Mouse (Mus musculus) MEL (cell line): ENCODE data around the gene Rfxank. TPM values are rescaled to one million over a fixed set of nuclear protein-coding genes. Genes with fewer than 3 reads are reported as not detected.

ENCODE experiments used
- DNase-seq: peaks from one replicate; pipeline ENCODE4 v3.0.0; 2011; ENCODE audit warnings: low read depth, low spot score
- H3K27ac ChIP-seq: 2 replicates; pipeline ENCODE4 v1.5.1; 2012; ENCODE audit warnings: low read depth, mild to moderate bottlenecking, control low read depth, low read length, moderate library complexity; ENCODE audit not compliant: control insufficient read depth
- H3K27me3 ChIP-seq, 2 experiments: fragments of 150-350 bp in 1 of 2; sonication (generic) in 1 of 2; 2 replicates each; pipeline ENCODE4 v1.6.1; 2012; ENCODE audit warnings: low read length in 2 of 2, mild to moderate bottlenecking in 2 of 2, improper control_type of control experiment in 1 of 2, moderate library complexity in 1 of 2; ENCODE audit not compliant: insufficient read depth in 2 of 2, control insufficient read depth in 1 of 2
- H3K36me3 ChIP-seq, 2 experiments: 2 replicates each; pipeline ENCODE4 v1.6.1; 2012 to 2014; ENCODE audit warnings: low read length in 2 of 2, improper control_type of control experiment in 1 of 2, inconsistent platforms in 1 of 2, mild to moderate bottlenecking in 1 of 2; ENCODE audit not compliant: insufficient read depth in 2 of 2, control insufficient read depth in 1 of 2
- H3K4me1 ChIP-seq, 2 experiments: fragments of 150-350 bp in 1 of 2; sonication (generic) in 1 of 2; 2 replicates each; pipeline ENCODE4 v1.6.1; 2012; ENCODE audit warnings: low read length in 2 of 2, improper control_type of control experiment in 1 of 2, mild to moderate bottlenecking in 1 of 2; ENCODE audit not compliant: insufficient read depth in 2 of 2, control insufficient read depth in 1 of 2
- H3K4me3 ChIP-seq, 2 experiments: fragments of 150-350 bp in 1 of 2; sonication (generic) in 1 of 2; 2 replicates each; pipeline ENCODE4 v1.5.1; 2012; ENCODE audit warnings: low read depth in 2 of 2, low read length in 2 of 2, mild to moderate bottlenecking in 2 of 2, moderate library complexity in 2 of 2, control low read depth in 1 of 2, improper control_type of control experiment in 1 of 2; ENCODE audit not compliant: control insufficient read depth in 1 of 2, insufficient read depth in 1 of 2
- H3K79me2 ChIP-seq: 2 replicates; pipeline ENCODE4 v1.6.1; 2012; ENCODE audit warnings: mild to moderate bottlenecking, low read length, moderate library complexity; ENCODE audit not compliant: control insufficient read depth, poor library complexity, insufficient read depth
- H3K9ac ChIP-seq: 2 replicates; pipeline ENCODE4 v1.6.1; 2012; ENCODE audit warnings: low read depth, mild to moderate bottlenecking, control low read depth, low read length, moderate library complexity; ENCODE audit not compliant: control insufficient read depth, poor library complexity, severe bottlenecking
- H3K9me3 ChIP-seq: fragments of 150-350 bp; sonication (generic); replicated peaks from 2 replicates; pipeline ENCODE4 v1.6.1; 2012; ENCODE audit warnings: mild to moderate bottlenecking, low read length, improper control_type of control experiment, moderate library complexity; ENCODE audit not compliant: insufficient read depth
- CHD2 ChIP-seq: IDR thresholded peaks from 2 replicates; pipeline ENCODE4 v1.6.1; 2011; ENCODE audit warnings: low read length, improper control_type of control experiment
- GABPA ChIP-seq: IDR thresholded peaks from 2 replicates; pipeline ENCODE4 v1.6.1; 2012; ENCODE audit warnings: low read depth, mild to moderate bottlenecking, inconsistent platforms, low read length, improper control_type of control experiment, moderate library complexity
- MAFK ChIP-seq: IDR thresholded peaks from 2 replicates; pipeline ENCODE4 v1.6.1; 2011; ENCODE audit warnings: low read depth, mild to moderate bottlenecking, low read length, improper control_type of control experiment, borderline replicate concordance
- MAZ ChIP-seq: IDR thresholded peaks from 2 replicates; pipeline ENCODE4 v1.6.1; 2012; ENCODE audit warnings: low read depth, mild to moderate bottlenecking, inconsistent platforms, low read length, improper control_type of control experiment
- MXI1 ChIP-seq: IDR thresholded peaks from 2 replicates; pipeline ENCODE4 v1.6.1; 2011; ENCODE audit warnings: mild to moderate bottlenecking, low read depth, low read length, improper control_type of control experiment
- POLR2AphosphoS2 ChIP-seq: IDR thresholded peaks from 2 replicates; pipeline ENCODE4 v1.6.1; 2011; ENCODE audit warnings: low read length, improper control_type of control experiment
- POLR2AphosphoS5 ChIP-seq: IDR thresholded peaks from 2 replicates; pipeline ENCODE4 v1.6.1; 2012; ENCODE audit warnings: low read depth, borderline replicate concordance, mild to moderate bottlenecking, inconsistent platforms, low read length, moderate library complexity, mixed read lengths
- RCOR1 ChIP-seq: IDR thresholded peaks from 2 replicates; pipeline ENCODE4 v1.6.1; 2012; ENCODE audit warnings: low read depth, mild to moderate bottlenecking, inconsistent platforms, low read length, improper control_type of control experiment
- SMC3 ChIP-seq: IDR thresholded peaks from 2 replicates; pipeline ENCODE4 v1.6.1; 2011; ENCODE audit warnings: low read depth, low read length, improper control_type of control experiment
- TAL1 ChIP-seq: IDR thresholded peaks from 2 replicates; pipeline ENCODE4 v1.6.1; 2012; ENCODE audit warnings: mild to moderate bottlenecking, inconsistent platforms, low read length, moderate library complexity, mixed read lengths
- TBP ChIP-seq: IDR thresholded peaks from 2 replicates; pipeline ENCODE4 v1.8.0; 2011; ENCODE audit warnings: low read depth, low read length, improper control_type of control experiment
- TCF12 ChIP-seq: IDR thresholded peaks from 2 replicates; pipeline ENCODE4 v1.6.1; 2014; ENCODE audit warnings: low read depth, mild to moderate bottlenecking, inconsistent platforms, low read length, improper control_type of control experiment, moderate library complexity
- USF2 ChIP-seq, 2 experiments: IDR thresholded peaks; 2 replicates each; pipeline ENCODE4 v1.6.1; 2011 to 2012; ENCODE audit warnings: improper control_type of control experiment in 2 of 2, low read length in 2 of 2, borderline replicate concordance in 1 of 2, inconsistent platforms in 1 of 2, low read depth in 1 of 2, mild to moderate bottlenecking in 1 of 2; ENCODE audit not compliant: insufficient read depth in 1 of 2
- ZC3H11A ChIP-seq: IDR thresholded peaks from 2 replicates; pipeline ENCODE4 v1.6.1; 2012; ENCODE audit warnings: low read depth, mild to moderate bottlenecking, inconsistent platforms, low read length, improper control_type of control experiment
- ZKSCAN1 ChIP-seq: IDR thresholded peaks from 2 replicates; pipeline ENCODE4 v1.6.1; 2012; ENCODE audit warnings: low read depth, mild to moderate bottlenecking, inconsistent platforms, low read length, improper control_type of control experiment, moderate library complexity
- ZMIZ1 ChIP-seq: IDR thresholded peaks from 2 replicates; pipeline ENCODE4 v1.6.1; 2012; ENCODE audit warnings: low read depth, mild to moderate bottlenecking, inconsistent platforms, low read length, improper control_type of control experiment, moderate library complexity
- polyA plus RNA-seq, 2 experiments: library from polyadenylated mRNA; stranded (reverse) in 1 of 2; unstranded in 1 of 2; fragments of >175 nt in 1 of 2; fragments of >200 nt in 1 of 2; gene quantifications; 2 replicates each; pipeline versions ENCODE4 v1.2.1 to v1.2.4; 2012; ENCODE audit warnings: low replicate concordance in 2 of 2, low read depth in 1 of 2; ENCODE audit not compliant: insufficient read length in 2 of 2, insufficient read depth in 1 of 2, missing spikeins in 1 of 2
- total RNA-seq: library from RNA; depleted of rRNA; stranded (reverse); fragments of 300-350 nt; gene quantifications from 2 replicates; pipeline ENCODE4 v1.2.3, GENCODE M21; 2012

The Rfxank gene
- total and polyA plus RNA-seq, 3 experiments, result 5.0 to 7.2 TPM; not detected in 1

DNA sequence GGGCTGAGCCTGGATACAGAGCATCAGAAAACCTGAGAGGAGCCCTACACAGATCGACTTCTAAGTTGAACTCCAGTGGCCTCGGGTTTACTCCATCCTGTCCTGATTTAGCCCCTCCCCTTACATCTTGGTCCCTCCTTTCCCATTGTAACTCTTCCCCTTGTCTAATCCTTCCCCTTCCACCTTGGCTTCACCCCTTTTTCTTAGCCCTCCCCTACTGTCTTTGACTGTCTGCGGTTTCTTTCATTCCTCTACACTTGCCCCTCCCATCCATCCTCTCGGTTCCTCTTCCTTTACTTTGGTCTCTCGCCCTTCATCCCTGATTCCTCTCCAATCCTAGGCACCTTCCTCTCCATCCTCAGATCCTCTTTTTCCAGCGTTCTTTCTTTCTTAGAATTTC, 24.5 kb downstream of the Rfxank start:
- no peaks in the 10 kb centered on the region for H3K79me2 ChIP-seq
- H3K27me3 ChIP-seq, result 0 out of 4 replicates have a peak, but pooled peaks cover 0 to 3% of the 10 kb centered on the region in 2 experiments
- H3K4me1 ChIP-seq, result no peaks in the 10 kb centered on the region
- H3K27ac ChIP-seq, result no peak overlapping the region
- H3K4me3 ChIP-seq, result no peak overlapping the region
- no peaks in the 10 kb centered on the region for H3K9me3 ChIP-seq
- no peak overlapping the region for H3K9ac ChIP-seq
- TF ChIP-seq ZMIZ1, result no peak
- no peaks in the 10 kb centered on the region for H3K36me3 ChIP-seq
- DNase-seq, result no peak

DNA sequence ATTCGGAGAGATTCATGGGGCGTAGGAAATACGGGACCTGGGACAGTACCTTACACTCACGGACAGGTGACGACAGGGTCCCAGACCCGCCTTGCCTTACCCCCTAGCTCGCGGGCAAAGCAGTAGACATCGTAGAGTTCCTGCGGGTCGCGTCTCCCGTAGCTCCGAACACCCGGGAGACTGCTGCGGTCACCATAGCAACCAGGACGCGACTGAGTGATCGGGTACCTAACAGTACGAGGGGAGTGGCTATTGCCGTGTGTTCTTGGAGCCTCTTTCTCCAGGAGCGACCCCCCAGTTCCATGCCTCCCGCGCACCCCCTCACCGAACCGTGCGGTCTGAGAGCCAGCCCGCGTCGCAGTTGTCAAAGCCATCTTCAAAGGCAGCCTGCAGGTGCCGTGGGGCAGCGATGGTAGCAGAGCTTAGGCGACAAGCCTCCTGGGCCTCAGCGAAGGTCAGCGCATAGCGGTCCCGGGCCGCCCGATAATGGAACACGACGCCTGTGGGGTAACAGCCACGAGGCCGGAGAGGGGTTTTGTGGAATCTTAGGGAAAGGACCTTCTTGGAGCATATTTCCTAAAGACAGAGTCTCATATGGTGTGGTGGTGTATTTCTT, 26.4 kb downstream of the Rfxank start:
- DNase-seq, result no peak
- Histone ChIP-seq H3K9ac (no peak overlapping the region), H3K4me3 (no peak overlapping the region), H3K27ac (no peak overlapping the region), H3K79me2 (no peaks in the 10 kb centered on the region), H3K27me3 (0 out of 4 replicates have a peak, but pooled peaks cover 0 to 2% of the 10 kb centered on the region in 2 experiments), H3K4me1 (no peaks in the 10 kb centered on the region), H3K36me3 (no peaks in the 10 kb centered on the region), H3K9me3 (no peaks in the 10 kb centered on the region)
- TF ChIP-seq POLR2AphosphoS5 (no peak), TBP (no peak), SMC3 (no peak), ZC3H11A (no peak), ZKSCAN1 (no peak), MAZ (no peak), MXI1 (no peak)

DNA sequence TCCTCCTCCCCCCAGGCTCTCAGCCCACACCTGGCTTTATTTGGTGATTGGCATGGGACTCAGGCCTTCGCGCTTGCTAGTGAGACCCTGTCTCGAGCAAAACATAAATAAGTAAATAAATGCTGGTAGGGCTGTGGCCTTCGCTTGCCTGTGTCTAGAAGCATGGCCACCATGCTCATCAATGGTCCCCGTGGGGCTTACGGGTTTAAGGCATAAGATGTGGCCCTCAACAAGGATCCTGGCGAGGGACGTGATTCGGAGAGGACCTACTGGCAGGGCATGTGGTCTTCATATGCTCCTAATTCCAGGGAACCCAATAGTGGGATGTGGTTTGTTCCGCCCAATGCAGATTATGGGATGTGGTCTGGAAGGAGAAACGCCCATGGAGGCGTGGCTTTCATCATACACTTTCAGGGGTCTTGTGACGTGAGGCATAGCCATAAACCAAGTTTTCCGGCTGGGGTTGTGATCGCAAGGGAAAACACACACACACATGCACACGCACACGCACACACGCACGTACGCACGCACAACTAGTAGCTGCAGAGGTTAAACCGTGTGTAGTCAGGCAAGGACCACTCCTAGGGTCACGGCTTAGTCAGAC, 27.7 kb downstream of the Rfxank start:
- no peaks in the 10 kb centered on the region for H3K79me2 ChIP-seq

More for the DNA sequence above, 27.7 kb downstream of the Rfxank start:
- H3K27ac ChIP-seq, result no peak overlapping the region
- H3K4me1 ChIP-seq, result no peaks in the 10 kb centered on the region
- no peaks in the 10 kb centered on the region for H3K9me3 ChIP-seq
- DNase-seq, result no peak
- TF ChIP-seq TCF12, result no peak
- TF ChIP-seq ZC3H11A, result no peak
- no peak for TF ChIP-seq POLR2AphosphoS2
- TF ChIP-seq MAZ, result no peak
- no peak for TF ChIP-seq TBP
- no peak for TF ChIP-seq ZKSCAN1
- no peak for TF ChIP-seq GABPA
- TF ChIP-seq USF2 (IDR thresholded peaks at IDR 0.05; ENCODE audit: borderline replicate concordance in 1 of 2, insufficient read depth in 1 of 2, low read depth in 1 of 2, low read length in 2 of 2), result no peak
- no peak for TF ChIP-seq MAFK
- TF ChIP-seq RCOR1, result no peak
- no peak for TF ChIP-seq CHD2
- TF ChIP-seq TAL1, result no peak
- no peak for TF ChIP-seq ZMIZ1
- TF ChIP-seq, all 39 proteins: peak for 0
- no peaks in the 10 kb centered on the region for H3K36me3 ChIP-seq
- no peak overlapping the region for H3K4me3 ChIP-seq
- H3K9ac ChIP-seq, result no peak overlapping the region
- 0 out of 4 replicates have a peak, but pooled peaks cover 0 to 1% of the 10 kb centered on the region in 2 experiments for H3K27me3 ChIP-seq
